Mouse (Mus musculus) kidney, postnatal 0 days (tissue): ENCODE results near the gene Marcks. TPM values are rescaled to one million over a fixed set of nuclear protein-coding genes. Genes with fewer than 3 reads are reported as not detected.
"Not testable (repeated sequence)": the region's sequence is repeated elsewhere in the genome, so short reads cannot be mapped to it uniquely, and the experiment has no call there.

Source experiments
- ATAC-seq: fragments of 200-750 bp; cut with Nextera tagmentation; replicated peaks from 2 replicates; pipeline ENCODE4 v1.8.0; 2017; ENCODE audit warnings: low read depth, moderate number of reproducible peaks, moderate TSS enrichment, moderate library complexity; ENCODE audit not compliant: low FRiP score
- DNase-seq: peaks from one replicate; pipeline ENCODE4 v3.0.0-alpha.2; 2016; ENCODE audit warnings: low spot score
- H3K27ac ChIP-seq: fragments of 300-500 bp; sonication (generic); 2 replicates; pipeline ENCODE4 v1.5.1; 2014; ENCODE audit warnings: mild to moderate bottlenecking
- H3K27me3 ChIP-seq: fragments of 300-500 bp; sonication (generic); 2 replicates; pipeline ENCODE4 v1.6.1; 2014; ENCODE audit warnings: low read length, mixed read lengths; ENCODE audit not compliant: insufficient read depth
- H3K36me3 ChIP-seq: fragments of 300-500 bp; sonication (generic); 2 replicates; pipeline ENCODE4 v1.6.1; 2014; ENCODE audit warnings: low read length, mixed read lengths; ENCODE audit not compliant: insufficient read depth
- H3K4me1 ChIP-seq: fragments of 300-500 bp; sonication (generic); replicated peaks from 2 replicates; pipeline ENCODE4 v1.6.1; 2014; ENCODE audit warnings: antibody characterized with exemption, low read length, mixed read lengths; ENCODE audit not compliant: insufficient read depth
- H3K4me2 ChIP-seq: fragments of 300-500 bp; sonication (generic); 2 replicates; pipeline ENCODE4 v1.6.1; 2014; ENCODE audit warnings: mild to moderate bottlenecking, low read length, moderate library complexity, mixed read lengths
- H3K4me3 ChIP-seq: fragments of 300-500 bp; sonication (generic); replicated peaks from 2 replicates; pipeline ENCODE4 v1.5.1; 2014; ENCODE audit warnings: low read depth, low read length
- H3K9ac ChIP-seq: fragments of 300-500 bp; sonication (generic); 2 replicates; pipeline ENCODE4 v1.6.1; 2014; ENCODE audit warnings: low read depth, low read length
- H3K9me3 ChIP-seq: fragments of 300-500 bp; sonication (generic); replicated peaks from 2 replicates; pipeline ENCODE4 v1.6.1; 2016; ENCODE audit warnings: low read length, inconsistent platforms, mixed read lengths
- CTCF ChIP-seq: IDR thresholded peaks from 2 replicates; pipeline ENCODE4 v1.5.1; 2016; ENCODE audit warnings: antibody characterized with exemption, low read depth, mild to moderate bottlenecking, moderate library complexity
- WGBS: fragments of 180-500 bp; shearing (Covaris S2); extraction: QIAGEN DNeasy Blood & Tissue Kit; methylation state at CpG from one replicate; pipeline ENCODE4 v1.1.7; 2014; 5-methylcytosine and 5-hydroxymethylcytosine counted together
- polyA plus RNA-seq: library from polyadenylated mRNA; unstranded; fragments of >200 nt; fragmentation: Nextera tagmentation; extraction: Ambion mirVana; gene quantifications from 2 replicates; pipeline ENCODE4 v1.2.1, GENCODE M21; 2015

Marcks gene
- polyA plus RNA-seq, 1 experiment from 2014 or later, result 113 TPM

- H3K4me3 ChIP-seq, result no peak overlapping the region
- H3K36me3 ChIP-seq, result no peaks in the 10 kb centered on the region
- H3K27ac ChIP-seq, result no peak overlapping the region
- 72% methylated on average over 4 of the region's 4 CpGs for WGBS
- TF ChIP-seq CTCF, result no peak
- H3K4me2 ChIP-seq, result no peak overlapping the region
- ATAC-seq (no peak), DNase-seq (no peak)
- H3K9ac ChIP-seq, result no peak overlapping the region
- H3K4me1 ChIP-seq, result no peaks in the 10 kb centered on the region
- H3K27me3 ChIP-seq, result no peaks in the 10 kb centered on the region
- H3K9me3 ChIP-seq, result no peaks in the 10 kb centered on the region
Observed at GRCm38 (mm10) chr10:37102227-37103080, 36.3 kb downstream of the Marcks start.

DNA sequence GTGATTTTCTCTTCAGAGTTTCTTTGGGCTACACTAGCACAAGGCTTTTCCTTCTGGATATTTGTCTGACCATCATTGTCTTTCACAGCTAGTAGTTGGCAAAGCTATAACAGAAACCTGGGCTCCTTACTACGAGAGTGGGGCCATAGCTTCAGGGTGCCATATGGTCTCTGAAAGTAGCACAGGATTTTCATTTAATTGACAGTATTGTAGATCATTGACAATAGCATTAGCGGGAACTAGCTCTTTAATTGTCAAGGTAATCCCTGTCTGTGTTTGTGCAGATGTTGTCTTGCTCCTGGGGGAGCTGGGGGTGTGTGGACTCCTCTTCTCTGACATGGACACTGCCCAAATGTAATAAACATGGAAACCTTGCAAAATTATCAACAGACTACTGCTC is 37.0 kb downstream of the Marcks start:
- Histone ChIP-seq H3K4me3 (no peak overlapping the region), H3K4me2 (no peak overlapping the region), H3K27ac (no peak overlapping the region), H3K36me3 (no peaks in the 10 kb centered on the region), H3K9me3 (no peaks in the 10 kb centered on the region), H3K9ac (no peak overlapping the region), H3K4me1 (no peaks in the 10 kb centered on the region), H3K27me3 (no peaks in the 10 kb centered on the region)
- DNase-seq (no peak), ATAC-seq (no peak)
- WGBS, result 72% methylated on average over 2 of the region's 2 CpGs
- no peak for TF ChIP-seq CTCF

DNA sequence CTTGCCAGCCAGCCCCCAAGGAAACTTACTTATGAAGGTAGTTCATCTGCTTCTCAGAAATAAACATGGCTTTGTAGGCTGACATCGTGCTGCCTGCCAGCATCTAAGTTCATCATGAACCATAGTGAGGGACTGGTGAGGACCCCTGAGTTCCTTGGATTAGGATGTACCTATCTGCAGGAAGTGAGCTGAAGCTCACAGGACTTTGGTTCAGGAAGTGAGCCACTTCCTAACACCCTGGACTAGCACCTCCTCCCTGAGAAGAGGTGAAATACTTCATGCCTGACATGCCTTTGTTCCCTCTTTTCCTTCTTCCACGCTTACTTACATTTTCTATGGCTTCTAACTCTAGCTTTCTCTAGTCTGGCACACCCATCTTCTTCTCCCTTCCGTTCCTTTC is 42.2 kb downstream of the Marcks start:
- no peak for ATAC-seq
- H3K9me3 ChIP-seq, result no peaks in the 10 kb centered on the region
- no peaks in the 10 kb centered on the region for H3K4me1 ChIP-seq
- H3K36me3 ChIP-seq, result no peaks in the 10 kb centered on the region
- H3K9ac ChIP-seq, result no peak overlapping the region
- WGBS, result 85% methylated on average over 3 of the region's 3 CpGs
- H3K4me3 ChIP-seq, result no peak overlapping the region
- H3K4me2 ChIP-seq, result no peak overlapping the region
- no peak for DNase-seq
- no peak for TF ChIP-seq CTCF
- H3K27ac ChIP-seq, result no peak overlapping the region
- no peaks in the 10 kb centered on the region for H3K27me3 ChIP-seq

GRCm38 (mm10) chr10:37095803-37096202 is 42.9 kb downstream of the Marcks start:
- no peaks in the 10 kb centered on the region for H3K4me1 ChIP-seq
- H3K36me3 ChIP-seq, result no peaks in the 10 kb centered on the region
- no peak for ATAC-seq
- H3K4me3 ChIP-seq, result no peak overlapping the region
- no peak for DNase-seq
- H3K9ac ChIP-seq, result no peak overlapping the region
- H3K27me3 ChIP-seq, result no peaks in the 10 kb centered on the region
- 66% methylated on average over 6 of the region's 6 CpGs for WGBS
- H3K4me2 ChIP-seq, result no peak overlapping the region
- no peak overlapping the region for H3K27ac ChIP-seq
- no peak for TF ChIP-seq CTCF
- H3K9me3 ChIP-seq, result no peaks in the 10 kb centered on the region

DNA sequence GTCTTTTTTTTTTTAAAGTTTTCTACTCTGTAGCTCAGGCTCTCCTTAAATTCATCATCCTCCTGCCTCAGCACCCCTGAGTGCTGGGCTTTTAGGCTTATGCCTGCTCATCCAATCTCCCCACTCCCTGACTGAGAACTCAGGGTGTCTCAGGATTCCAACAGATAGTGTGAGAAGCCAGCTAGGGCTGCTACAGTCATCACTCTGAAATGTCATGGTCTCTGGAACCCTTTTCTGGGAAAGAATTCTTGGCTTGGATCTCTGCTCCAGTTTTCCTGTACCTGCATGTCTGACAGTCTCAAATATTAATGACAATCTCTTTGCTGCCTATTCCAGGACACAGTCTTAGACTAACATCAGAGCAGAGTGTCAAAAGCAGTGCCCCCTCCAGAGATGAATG is 45.4 kb downstream of the Marcks start:
- H3K9me3 ChIP-seq, result no peaks in the 10 kb centered on the region

GRCm38 (mm10) chr10:37090411-37090810 is 48.3 kb downstream of the Marcks start:
- 75% methylated on average over 3 of the region's 3 CpGs for WGBS
- ATAC-seq, result no peak
- DNase-seq, result no peak
- no peak overlapping the region for H3K27ac ChIP-seq
- no peak for TF ChIP-seq CTCF
- no peak overlapping the region for H3K4me2 ChIP-seq
- H3K4me1 ChIP-seq, result no peaks in the 10 kb centered on the region
- no peak overlapping the region for H3K9ac ChIP-seq
- H3K36me3 ChIP-seq, result no peaks in the 10 kb centered on the region
- no peaks in the 10 kb centered on the region for H3K27me3 ChIP-seq
- no peak overlapping the region for H3K4me3 ChIP-seq
- H3K9me3 ChIP-seq, result no peaks in the 10 kb centered on the region

More for the DNA sequence above, 45.4 kb downstream of the Marcks start:
- Histone ChIP-seq H3K4me2 (no peak overlapping the region), H3K36me3 (no peaks in the 10 kb centered on the region), H3K4me3 (no peak overlapping the region), H3K9ac (no peak overlapping the region), H3K4me1 (no peaks in the 10 kb centered on the region), H3K27ac (no peak overlapping the region), H3K27me3 (no peaks in the 10 kb centered on the region)
- DNase-seq (no peak), ATAC-seq (no peak)
- no peak for TF ChIP-seq CTCF

DNA sequence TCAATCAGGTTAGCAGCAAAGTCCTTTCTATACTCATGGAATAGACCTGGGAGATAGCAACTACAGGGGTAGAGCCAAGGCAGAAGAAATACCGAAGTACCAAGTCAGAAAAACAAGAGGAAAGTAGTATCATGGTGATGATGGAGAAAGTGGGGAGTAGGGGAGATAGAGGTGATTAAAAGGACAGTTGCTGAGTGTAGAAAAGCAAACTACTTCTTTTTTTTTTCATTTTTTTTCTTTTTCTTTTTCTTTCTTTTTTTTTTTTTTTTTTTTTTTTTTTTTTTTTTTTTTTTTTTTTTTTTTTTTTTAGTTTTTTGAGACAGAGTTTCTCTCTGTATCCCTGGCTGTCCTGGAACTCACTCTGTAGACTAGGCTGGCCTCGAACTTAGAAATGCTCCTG is 54.6 kb downstream of the Marcks start:
- not testable (repeated sequence) for H3K9ac ChIP-seq, H3K27me3 ChIP-seq, H3K4me2 ChIP-seq, H3K27ac ChIP-seq, H3K36me3 ChIP-seq, ATAC-seq, H3K9me3 ChIP-seq, DNase-seq, H3K4me3 ChIP-seq, H3K4me1 ChIP-seq
- 89% methylated on average over 2 of the region's 2 CpGs for WGBS

Other genes starting within 250 kb of the Marcks start
- gene Hdac2, start 164.4 kb downstream of the Marcks start, polyA plus RNA-seq, result 180 and 182 TPM in 2 replicates